Mouse (Mus musculus): ENCODE measurements around the gene Prim2. TPM values are rescaled to one million over a fixed set of nuclear protein-coding genes. Genes with fewer than 3 reads are reported as not detected.

The Prim2 gene
- 13.8 to 16.2 TPM (median 14.9 TPM) in 4 replicates for total RNA-seq (2023; ENCODE audit: inconsistent age)

GRCm38 (mm10) chr1:33669708-33670141 is at the start of gene Prim2:
Gene Prim2, minus strand, starts transcription at chr1:33669795.

Other genes with a start within 250 kb of the Prim2 start
- gene Rab23, start 50.1 kb upstream of the Prim2 start, total RNA-seq (2023; ENCODE audit: inconsistent age) = 3.3 to 8.0 TPM (median 4.2 TPM) in 4 replicates
- gene Bag2, start 88.0 kb upstream of the Prim2 start, total RNA-seq (2023; ENCODE audit: inconsistent age) = 1.8 to 3.0 TPM (median 2.3 TPM) in 4 replicates
- gene Zfp451, start 144.8 kb upstream of the Prim2 start, total RNA-seq (2023; ENCODE audit: inconsistent age) = 40.4 to 47.3 TPM (median 42.2 TPM) in 4 replicates
- 1.4 to 3.8 TPM (median 3.0 TPM) in 4 replicates for gene Bend6, start 238.0 kb upstream of the Prim2 start, total RNA-seq (2023; ENCODE audit: inconsistent age)
- 1.8 to 3.1 TPM (median 2.1 TPM) in 4 replicates for gene Dst, start 238.4 kb upstream of the Prim2 start, total RNA-seq (2023; ENCODE audit: inconsistent age)